Mouse (Mus musculus): ENCODE measurements at regions not wholly inside any gene's neighbourhood (a gene's known extent, or its start where the extent isn't known, plus 50 kb on each side); places are given as distances from the start of the nearest gene placed in this dataset.
A peak's percentile ranks its signal among the peaks of the same experiment; 100 is the strongest.

- no peak for ATAC-seq
- Histone ChIP-seq H3K4me2 (replicated peaks; ENCODE audit: low read depth) (no peak overlapping the region), H3K9ac (ENCODE audit: low read depth, low read length) (no peak overlapping the region), H3K4me3 (ENCODE audit: low read depth, low read length) (no peak overlapping the region), H3K9me3 (ENCODE audit: control insufficient read depth) (no peaks in the 10 kb centered on the region), H3K27me3 (replicated peaks; ENCODE audit: control insufficient read depth, insufficient read depth, low read length) (no peaks in the 10 kb centered on the region), H3K36me3 (ENCODE audit: control insufficient read depth, insufficient read depth) (no peaks in the 10 kb centered on the region), H3K27ac (ENCODE audit: low read depth, low read length) (no peak overlapping the region), H3K4me1 (replicated peaks; ENCODE audit: control insufficient read depth, insufficient read depth, low read length) (no peaks in the 10 kb centered on the region)
- 73% methylated on average over 12 of the region's 12 CpGs for WGBS
- no peak for TF ChIP-seq CTCF (IDR thresholded peaks at IDR 0.05; ENCODE audit: low read depth)
These were observed 164.0 kb downstream of the 4933412E24Rik start for GRCm38 (mm10) chr15:59852271-59853000.

- no peaks in the 10 kb centered on the region for H3K9me3 ChIP-seq (ENCODE audit: control insufficient read depth)
- peak; percentile 23; the same call in 1 of the 2 replicates for TF ChIP-seq CTCF (IDR thresholded peaks at IDR 0.05; ENCODE audit: low read depth)
- H3K4me1 ChIP-seq (replicated peaks; ENCODE audit: control insufficient read depth, insufficient read depth, low read length) = no peaks in the 10 kb centered on the region
- no peak overlapping the region for H3K27ac ChIP-seq (ENCODE audit: low read depth, low read length)
- 68% methylated on average over 7 of the region's 7 CpGs for WGBS
- no peaks in the 10 kb centered on the region for H3K27me3 ChIP-seq (replicated peaks; ENCODE audit: control insufficient read depth, insufficient read depth, low read length)
- no peaks in the 10 kb centered on the region for H3K36me3 ChIP-seq (ENCODE audit: control insufficient read depth, insufficient read depth)
- no peak for ATAC-seq
- no peak overlapping the region for H3K9ac ChIP-seq (ENCODE audit: low read depth, low read length)
- no peak overlapping the region for H3K4me2 ChIP-seq (replicated peaks; ENCODE audit: low read depth)
- no peak overlapping the region for H3K4me3 ChIP-seq (ENCODE audit: low read depth, low read length)
These were observed 171.2 kb downstream of the 4933412E24Rik start for GRCm38 (mm10) chr15:59845158-59845739.

- no peak for TF ChIP-seq CTCF (IDR thresholded peaks at IDR 0.05; ENCODE audit: low read depth)
- Histone ChIP-seq H3K36me3 (ENCODE audit: control insufficient read depth, insufficient read depth) (no peaks in the 10 kb centered on the region), H3K4me2 (replicated peaks; ENCODE audit: low read depth) (no peak overlapping the region), H3K9me3 (ENCODE audit: control insufficient read depth) (no peaks in the 10 kb centered on the region), H3K27me3 (replicated peaks; ENCODE audit: control insufficient read depth, insufficient read depth, low read length) (no peaks in the 10 kb centered on the region), H3K4me1 (replicated peaks; ENCODE audit: control insufficient read depth, insufficient read depth, low read length) (no peaks in the 10 kb centered on the region), H3K4me3 (ENCODE audit: low read depth, low read length) (no peak overlapping the region), H3K9ac (ENCODE audit: low read depth, low read length) (no peak overlapping the region), H3K27ac (ENCODE audit: low read depth, low read length) (no peak overlapping the region)
- no peak for ATAC-seq
- WGBS = 58% methylated on average over 5 of the region's 5 CpGs
These were observed 179.8 kb downstream of the 4933412E24Rik start for GRCm38 (mm10) chr15:59836631-59837030.

- H3K27ac ChIP-seq (ENCODE audit: low read depth, low read length) = no peak overlapping the region
- H3K9me3 ChIP-seq (ENCODE audit: control insufficient read depth) = no peaks in the 10 kb centered on the region
- H3K4me3 ChIP-seq (ENCODE audit: low read depth, low read length) = no peak overlapping the region
- TF ChIP-seq CTCF (IDR thresholded peaks at IDR 0.05; ENCODE audit: low read depth) = no peak
- WGBS = 80% methylated on average over 3 of the region's 3 CpGs
- H3K36me3 ChIP-seq (ENCODE audit: control insufficient read depth, insufficient read depth) = no peaks in the 10 kb centered on the region
- no peak for ATAC-seq
- no peaks in the 10 kb centered on the region for H3K27me3 ChIP-seq (replicated peaks; ENCODE audit: control insufficient read depth, insufficient read depth, low read length)
- H3K4me1 ChIP-seq (replicated peaks; ENCODE audit: control insufficient read depth, insufficient read depth, low read length) = 0 out of 2 replicates have a peak, but pooled peaks cover 1% of the 10 kb centered on the region
- H3K9ac ChIP-seq (ENCODE audit: low read depth, low read length) = no peak overlapping the region
- H3K4me2 ChIP-seq (replicated peaks; ENCODE audit: low read depth) = no peak overlapping the region
These were observed 183.2 kb downstream of the 4933412E24Rik start for GRCm38 (mm10) chr15:59833232-59833631.

GRCm38 (mm10) chr15:59831481-59831880 is 184.9 kb downstream of the 4933412E24Rik start:
- peak overlapping the region; percentile 54; the same call in 1 of the 2 replicates for H3K27ac ChIP-seq (ENCODE audit: low read depth, low read length)

GRCm38 (mm10) chr15:59830553-59831462 is 185.6 kb downstream of the 4933412E24Rik start:
- peak; percentile 95 for ATAC-seq
- peak overlapping the region; percentile 18; the same call in 1 of the 2 replicates for H3K4me2 ChIP-seq (replicated peaks; ENCODE audit: low read depth)

More at GRCm38 (mm10) chr15:59831481-59831880, 184.9 kb downstream of the 4933412E24Rik start:
- Histone ChIP-seq H3K36me3 (ENCODE audit: control insufficient read depth, insufficient read depth) (no peaks in the 10 kb centered on the region), H3K4me3 (ENCODE audit: low read depth, low read length) (no peak overlapping the region), H3K9me3 (ENCODE audit: control insufficient read depth) (no peaks in the 10 kb centered on the region), H3K4me1 (replicated peaks; ENCODE audit: control insufficient read depth, insufficient read depth, low read length) (0 out of 2 replicates have a peak, but pooled peaks cover 4% of the 10 kb centered on the region), H3K9ac (ENCODE audit: low read depth, low read length) (no peak overlapping the region), H3K27me3 (replicated peaks; ENCODE audit: control insufficient read depth, insufficient read depth, low read length) (no peaks in the 10 kb centered on the region), H3K4me2 (replicated peaks; ENCODE audit: low read depth) (no peak overlapping the region)
- TF ChIP-seq CTCF (IDR thresholded peaks at IDR 0.05; ENCODE audit: low read depth) = no peak
- WGBS = 56% methylated on average over 2 of the region's 2 CpGs
- ATAC-seq = no peak

More at GRCm38 (mm10) chr15:59830553-59831462, 185.6 kb downstream of the 4933412E24Rik start:
- no peaks in the 10 kb centered on the region for H3K36me3 ChIP-seq (ENCODE audit: control insufficient read depth, insufficient read depth)
- no peak overlapping the region for H3K4me3 ChIP-seq (ENCODE audit: low read depth, low read length)
- H3K27me3 ChIP-seq (replicated peaks; ENCODE audit: control insufficient read depth, insufficient read depth, low read length) = no peaks in the 10 kb centered on the region
- 32% methylated on average over 17 of the region's 17 CpGs for WGBS
- no peaks in the 10 kb centered on the region for H3K9me3 ChIP-seq (ENCODE audit: control insufficient read depth)
- no peak overlapping the region for H3K9ac ChIP-seq (ENCODE audit: low read depth, low read length)
- TF ChIP-seq CTCF (IDR thresholded peaks at IDR 0.05; ENCODE audit: low read depth) = no peak
- H3K27ac ChIP-seq (ENCODE audit: low read depth, low read length) = peak overlapping the region; percentile 89
- H3K4me1 ChIP-seq (replicated peaks; ENCODE audit: control insufficient read depth, insufficient read depth, low read length) = 0 out of 2 replicates have a peak, but pooled peaks cover 4% of the 10 kb centered on the region
